Comparison of ENCODE assay signal across 13 mouse cellular contexts in the genomic region with DNA sequence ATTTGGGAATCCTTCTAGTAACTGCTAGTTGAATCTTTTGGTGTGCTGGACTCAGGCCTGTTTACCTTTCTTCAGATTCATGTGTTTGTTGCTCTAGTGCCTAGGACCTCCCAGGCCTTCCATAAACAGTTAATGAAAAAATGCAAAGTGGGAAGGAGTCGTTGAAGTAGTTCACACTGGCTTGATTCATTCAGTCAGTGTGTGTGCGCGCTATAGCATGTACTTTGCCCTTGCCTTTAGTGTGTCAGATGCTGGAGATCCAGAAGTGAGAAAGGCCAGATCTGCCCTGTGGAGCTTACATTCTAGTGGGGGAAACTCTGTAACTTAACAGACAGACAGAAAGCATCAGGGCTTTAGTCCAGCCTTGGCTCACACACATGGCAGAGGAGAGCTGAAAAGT. TPM values are rescaled to one million over a fixed set of nuclear protein-coding genes. Genes with fewer than 3 reads are reported as not detected.
"Had no signal": no experiment of that assay in that cellular context is flagged by ENCODE, and none has a peak within 500 bp of the region (broad histone marks: within the 10 kb centered on the region; RNA-seq: fewer than 3 reads in every experiment).

No protein-coding gene starts in this region.

- H3K4me2 ChIP-seq: liver, embryonic 15.5 days; midbrain, embryonic 11.5 days; midbrain, embryonic 15.5 days; neural tube, embryonic 12.5 days; stomach, embryonic 15.5 days had no signal

- H3K4me3 ChIP-seq: left cerebral cortex, adult 2 months; liver, embryonic 15.5 days; megakaryocyte, embryonic 14.5 days; midbrain, embryonic 15.5 days; neural tube, embryonic 12.5 days; stomach, embryonic 15.5 days had no signal

- H3K9me3 ChIP-seq: liver, embryonic 15.5 days; megakaryocyte, embryonic 14.5 days; midbrain, embryonic 15.5 days; neural tube, embryonic 12.5 days; stomach, embryonic 15.5 days had no signal

- ATAC-seq: midbrain, embryonic 15.5 days had no signal

- H3K9ac ChIP-seq: liver, embryonic 15.5 days; midbrain, embryonic 15.5 days; neural tube, embryonic 12.5 days; stomach, embryonic 15.5 days had no signal

- H3K27ac ChIP-seq: left cerebral cortex, adult 2 months; liver, embryonic 15.5 days; midbrain, embryonic 15.5 days; neural tube, embryonic 12.5 days had no signal

- H3K27me3 ChIP-seq: liver, embryonic 15.5 days; megakaryocyte, embryonic 14.5 days; midbrain, embryonic 15.5 days; neural tube, embryonic 12.5 days; stomach, embryonic 15.5 days had no signal

RNA-seq across cellular contexts. Expression of gene Gm49388, which starts 24.9 kb away (rescaled TPM):
- polyA plus RNA-seq: kidney, adult 2 months; limb, embryonic 11.5 days; liver, adult 2 months; liver, embryonic 15.5 days; lung, adult 2 months; lung, postnatal 0 days; midbrain, embryonic 11.5 days; midbrain, embryonic 15.5 days; neural tube, embryonic 12.5 days; spleen, adult 2 months; stomach, embryonic 15.5 days had no signal

RNA-seq across cellular contexts. Expression of gene Ctf2, which starts 28.5 kb away (rescaled TPM):
- polyA plus RNA-seq: kidney, adult 2 months; liver, adult 2 months; lung, adult 2 months; spleen, adult 2 months had no signal
